Mouse (Mus musculus): ENCODE measurements around the gene Trim25.

DNA sequence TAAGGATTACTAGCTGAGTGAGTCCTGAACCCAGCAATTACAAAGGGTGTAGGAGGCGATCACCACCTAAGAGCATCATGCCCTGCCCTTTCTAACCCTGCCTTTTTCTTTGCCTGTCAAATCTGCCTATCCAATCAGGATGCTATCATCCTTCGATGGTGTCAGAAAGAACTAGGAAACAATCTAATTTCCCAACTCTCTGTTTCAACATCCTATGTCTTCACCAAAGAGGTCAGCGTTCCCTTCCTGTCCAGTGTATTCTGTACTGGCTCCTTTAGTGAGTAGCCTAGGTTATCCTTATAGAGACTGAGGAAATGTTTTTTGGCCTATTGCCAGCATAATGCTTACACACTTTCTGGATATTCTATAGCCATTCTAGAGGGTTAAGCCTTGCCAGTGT lies 36.4 kb downstream of the Trim25 start:
- no peak for TF ChIP-seq EP300 (IDR thresholded peaks at IDR 0.05; ENCODE audit: low read depth)
- no peak for TF ChIP-seq CTCF (IDR thresholded peaks at IDR 0.05; ENCODE audit: low read depth)

Data from heart, postnatal 0 days (tissue).